ENCODE assay signal across 8 mouse cellular contexts in the genomic region with DNA sequence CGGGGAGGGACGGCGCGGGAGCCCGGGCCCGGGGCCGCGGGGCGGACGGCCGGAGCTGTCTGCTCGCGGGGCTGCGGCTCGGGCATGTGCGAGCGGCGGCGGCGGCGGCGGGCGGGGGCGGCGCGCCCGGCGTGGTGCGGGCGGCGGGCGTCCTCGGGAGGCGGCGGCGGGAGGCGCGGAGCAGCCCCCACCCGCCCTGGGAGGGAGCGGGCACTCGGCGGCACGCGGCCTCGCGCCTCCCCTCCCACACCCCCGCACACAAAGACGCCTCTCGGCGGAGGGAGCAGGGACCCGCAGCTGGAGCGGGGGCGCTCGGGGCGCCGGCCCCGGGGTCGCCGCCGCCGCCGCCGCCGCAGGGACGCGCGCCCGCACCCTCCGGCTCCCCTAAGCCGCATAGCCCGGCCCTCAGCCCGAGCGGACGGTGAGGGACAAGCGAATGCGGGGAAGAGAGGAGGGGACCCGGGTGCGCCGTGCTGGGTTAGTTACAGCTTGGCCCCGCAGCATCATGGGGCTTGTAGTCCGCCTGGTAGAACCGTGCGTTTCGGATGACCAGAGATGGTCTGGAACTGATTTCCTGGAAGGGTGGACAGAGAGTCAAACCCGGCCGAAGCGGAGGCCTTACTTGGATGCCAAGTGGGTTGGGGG. TPM values are rescaled to one million over a fixed set of nuclear protein-coding genes. Genes with fewer than 3 reads are reported as not detected.
DNase-seq lines count a peak whose midpoint lies in the region; ATAC-seq and TF ChIP-seq lines count a peak whose summit lies in the region.

A gene (minus strand): TSS at position 88 of the 645 bp plus-strand sequence.

- H3K9me3 ChIP-seq in ES-E14 (ENCODE audit: control insufficient read depth, insufficient read depth, low read depth, low read length), result no peaks in the 10 kb centered on the region
- no peaks in the 10 kb centered on the region for H3K9me3 ChIP-seq in forebrain, embryonic 14.5 days (replicated peaks; ENCODE audit: control insufficient read depth, low read length)

- H3K4me1 ChIP-seq in ES-E14 (ENCODE audit: control insufficient read depth in 2 of 2, insufficient read depth in 2 of 2, low read length in 2 of 2, poor library complexity in 1 of 2), result peaks cover 8 to 19% of the 10 kb centered on the region in 2 experiments
- peaks cover 50% of the 10 kb centered on the region for H3K4me1 ChIP-seq in bone marrow macrophage, adult 2 months (ENCODE audit: control insufficient read depth, insufficient read depth, low read length)
- peaks cover 63% of the 10 kb centered on the region for H3K4me1 ChIP-seq in forebrain, embryonic 14.5 days (ENCODE audit: control insufficient read depth, insufficient read depth, low read length)

- WGBS in forebrain, embryonic 14.5 days, result 0% methylated on average over 32 of the region's 87 CpGs

- H3K4me2 ChIP-seq in forebrain, embryonic 14.5 days (ENCODE audit: low read length), result peak within 1 kb of the TSS; percentile 94

- no peak within 1 kb of the TSS for H3K27ac ChIP-seq in ES-E14 (ENCODE audit: insufficient read depth, low read depth, low read length, poor library complexity, severe bottlenecking)
- 0 out of 2 replicates have a peak within 1 kb of the TSS, but pooled peaks have one; percentile 12 for H3K27ac ChIP-seq in bone marrow macrophage, adult 2 months (ENCODE audit: insufficient read depth, low read depth, low read length)
- H3K27ac ChIP-seq in forebrain, embryonic 14.5 days (ENCODE audit: low read depth, low read length), result peak within 1 kb of the TSS; percentile 94

- no peaks in the 10 kb centered on the region for H3K27me3 ChIP-seq in forebrain, embryonic 14.5 days (replicated peaks; ENCODE audit: control insufficient read depth, insufficient read depth, low read length)

- no peak for DNase-seq in ES-E14 (ENCODE audit: low read depth, low spot score)
- DNase-seq in forebrain, embryonic 14.5 days (ENCODE audit: low spot score), result peak; percentile 90
- DNase-seq in heart, postnatal 36 days, result peak; percentile 73 to 76
- DNase-seq in layer of hippocampus, postnatal 10 days (ENCODE audit: low spot score in 2 of 2), result peak; percentile 78 to 84
- DNase-seq in lung, postnatal 10 days, result peak; percentile 83
- peak; percentile 79 to 80 for DNase-seq in right cerebral cortex, adult 2 months (ENCODE audit: low spot score in 2 of 2)

- peak within 1 kb of the TSS; percentile 73 to 91 for H3K4me3 ChIP-seq in ES-E14 (ENCODE audit: insufficient read depth in 1 of 2, low read depth in 1 of 2, low read length in 2 of 2, poor library complexity in 1 of 2, severe bottlenecking in 1 of 2)
- peak within 1 kb of the TSS; percentile 88 for H3K4me3 ChIP-seq in bone marrow macrophage, adult 2 months (ENCODE audit: insufficient read depth, low read length)
- peak within 1 kb of the TSS; percentile 92 for H3K4me3 ChIP-seq in forebrain, embryonic 14.5 days (ENCODE audit: low read depth, low read length)

- TF ChIP-seq CTCF in bone marrow macrophage, adult 2 months (IDR thresholded peaks at IDR 0.05; ENCODE audit: low read depth, low read length), result no peak

- H3K36me3 ChIP-seq in ES-E14 (ENCODE audit: control insufficient read depth, insufficient read depth, low read length, poor library complexity, severe bottlenecking), result no peaks in the 10 kb centered on the region
- no peaks in the 10 kb centered on the region for H3K36me3 ChIP-seq in forebrain, embryonic 14.5 days (ENCODE audit: control insufficient read depth, insufficient read depth, low read length)

- TF ChIP-seq POLR2A in bone marrow macrophage, adult 2 months (IDR thresholded peaks at IDR 0.05; ENCODE audit: borderline replicate concordance, low read depth, low read length), result no peak

- intact Hi-C loops in heart, postnatal 36 days (cut with DNase I), result loop anchor here (2.0 kb wide), 1 partner anchor 17 kb away; no protein-coding TSS in a partner anchor

- peak; percentile 60 for ATAC-seq in forebrain, embryonic 14.5 days
- no peak for ATAC-seq in monocyte, adult 5-6 weeks (replicated peaks; ENCODE audit: insufficient number of reproducible peaks, low FRiP score, low TSS enrichment, poor library complexity, severe bottlenecking)

- H3K9ac ChIP-seq in ES-E14 (ENCODE audit: insufficient read depth, low read depth, low read length, poor library complexity, severe bottlenecking), result peak within 1 kb of the TSS; percentile 73
- H3K9ac ChIP-seq in forebrain, embryonic 14.5 days (ENCODE audit: low read length), result peak within 1 kb of the TSS; percentile 98

- in situ Hi-C loops in ES-E14 (cut with MboI; ENCODE audit: low sequenced_read_pairs in 2 of 2, unreplicated experiment in 2 of 2), result no loop called here

TF ChIP-seq in ES-E14, 5 proteins besides CTCF, POLR2A, EP300 and RAD21:
- TF ChIP-seq MAFK (IDR thresholded peaks at IDR 0.05; ENCODE audit: insufficient read depth, low read depth, low read length), result no peak
- TF ChIP-seq HCFC1 (IDR thresholded peaks at IDR 0.05; ENCODE audit: borderline replicate concordance, insufficient read depth, low read length), result peak; percentile 89

RNA-seq across cellular contexts. Expression of the gene that starts here (rescaled TPM):
- 7.0 and 10.7 TPM in 2 replicates for total RNA-seq in ES-E14 (2012; rRNA removed)
- 5.0 and 5.1 TPM in 2 replicates for polyA plus RNA-seq in bone marrow macrophage, adult 2 months (2012; ENCODE audit: insufficient read depth, insufficient read length, missing spikeins)
- 25.3 and 32.7 TPM in 2 replicates for polyA plus RNA-seq in forebrain, embryonic 14.5 days (2014; fragmentation: Nextera tagmentation; extraction: Ambion mirVana)
- 10 to 100 TPM in 1 of 2 experiments, 1 to 10 TPM in 1; 9.8 to 10.4 TPM for total RNA-seq in heart, postnatal 36 days (2021)
- 100 to 1,000 TPM; 149 to 153 TPM for total RNA-seq in layer of hippocampus, postnatal 10 days (2021)
- total RNA-seq in monocyte, adult 5-6 weeks (2017), result 0.58 TPM in 1 of 3 replicates, not detected in the others

Comparison
In these comparisons a context has a peak if more than half of its experiments do, and no peak if none do; other contexts are left out.
1. RNA of the gene that starts here (total RNA-seq): 149 to 153 TPM in layer of hippocampus, postnatal 10 days; 9.8 to 10.4 TPM in heart, postnatal 36 days, 7.0 to 10.7 TPM in ES-E14 and 0.58 TPM in monocyte, adult 5-6 weeks; every median in the first group is over 10 times any median in the second.
2. Peak in every context shown above with its lines, with median percentiles within 50 percentile points of each other: H3K4me3 ChIP-seq.